Mouse (Mus musculus): ENCODE measurements at regions not wholly inside any gene's neighbourhood (a gene's known extent, or its start where the extent isn't known, plus 50 kb on each side); places are given as distances from the start of the nearest gene placed in this dataset.

GRCm38 (mm10) chr3:119987245-119987852, 203.1 kb upstream of the Ptbp2 start:
- Histone ChIP-seq H3K4me2 (ENCODE audit: low read depth, low read length) (no peak overlapping the region), H3K36me3 (ENCODE audit: control insufficient read depth, insufficient read depth, low read length) (no peaks in the 10 kb centered on the region), H3K27me3 (replicated peaks; ENCODE audit: control insufficient read depth, insufficient read depth, low read length) (no peaks in the 10 kb centered on the region), H3K27ac (ENCODE audit: low read length) (no peak overlapping the region), H3K4me3 (ENCODE audit: low read length) (no peak overlapping the region), H3K9ac (ENCODE audit: low read depth, low read length) (no peak overlapping the region), H3K4me1 (ENCODE audit: control insufficient read depth, insufficient read depth, low read length) (no peaks in the 10 kb centered on the region), H3K9me3 (ENCODE audit: control insufficient read depth, low read length) (no peaks in the 10 kb centered on the region)
- WGBS = 51% methylated on average over 3 of the region's 3 CpGs
- no peak for ATAC-seq

GRCm38 (mm10) chr3:119977349-119977748, 193.1 kb upstream of the Ptbp2 start:
- no peak for ATAC-seq
- no peaks in the 10 kb centered on the region for H3K9me3 ChIP-seq (ENCODE audit: control insufficient read depth, low read length)
- no peak overlapping the region for H3K9ac ChIP-seq (ENCODE audit: low read depth, low read length)
- H3K27ac ChIP-seq (ENCODE audit: low read length) = no peak overlapping the region
- no peaks in the 10 kb centered on the region for H3K4me1 ChIP-seq (ENCODE audit: control insufficient read depth, insufficient read depth, low read length)
- no peak overlapping the region for H3K4me3 ChIP-seq (ENCODE audit: low read length)
- H3K36me3 ChIP-seq (ENCODE audit: control insufficient read depth, insufficient read depth, low read length) = no peaks in the 10 kb centered on the region
- no peak overlapping the region for H3K4me2 ChIP-seq (ENCODE audit: low read depth, low read length)
- whole genome bisulfite sequencing = 96% methylated on average over 1 of the region's 1 CpGs
- no peaks in the 10 kb centered on the region for H3K27me3 ChIP-seq (replicated peaks; ENCODE audit: control insufficient read depth, insufficient read depth, low read length)

- no peak overlapping the region for H3K4me3 ChIP-seq (ENCODE audit: low read length)
- no peaks in the 10 kb centered on the region for H3K4me1 ChIP-seq (ENCODE audit: control insufficient read depth, insufficient read depth, low read length)
- ATAC-seq = no peak
Observed at GRCm38 (mm10) chr3:119976363-119976762, 192.1 kb upstream of the Ptbp2 start.

GRCm38 (mm10) chr3:119958799-119959467, 174.7 kb upstream of the Ptbp2 start:
- no peak overlapping the region for H3K27ac ChIP-seq (ENCODE audit: low read length)
- H3K4me1 ChIP-seq (ENCODE audit: control insufficient read depth, insufficient read depth, low read length) = no peaks in the 10 kb centered on the region
- no peaks in the 10 kb centered on the region for H3K27me3 ChIP-seq (replicated peaks; ENCODE audit: control insufficient read depth, insufficient read depth, low read length)
- no peak overlapping the region for H3K9ac ChIP-seq (ENCODE audit: low read depth, low read length)
- H3K36me3 ChIP-seq (ENCODE audit: control insufficient read depth, insufficient read depth, low read length) = no peaks in the 10 kb centered on the region
- ATAC-seq = no peak
- 35% methylated on average over 5 of the region's 5 CpGs for WGBS
- no peak overlapping the region for H3K4me2 ChIP-seq (ENCODE audit: low read depth, low read length)
- H3K4me3 ChIP-seq (ENCODE audit: low read length) = no peak overlapping the region
- no peaks in the 10 kb centered on the region for H3K9me3 ChIP-seq (ENCODE audit: control insufficient read depth, low read length)

More at GRCm38 (mm10) chr3:119976363-119976762, 192.1 kb upstream of the Ptbp2 start:
- H3K27me3 ChIP-seq (replicated peaks; ENCODE audit: control insufficient read depth, insufficient read depth, low read length) = no peaks in the 10 kb centered on the region
- H3K27ac ChIP-seq (ENCODE audit: low read length) = no peak overlapping the region
- no peak overlapping the region for H3K4me2 ChIP-seq (ENCODE audit: low read depth, low read length)
- WGBS = 69% methylated on average over 3 of the region's 3 CpGs
- no peaks in the 10 kb centered on the region for H3K36me3 ChIP-seq (ENCODE audit: control insufficient read depth, insufficient read depth, low read length)
- no peaks in the 10 kb centered on the region for H3K9me3 ChIP-seq (ENCODE audit: control insufficient read depth, low read length)
- no peak overlapping the region for H3K9ac ChIP-seq (ENCODE audit: low read depth, low read length)

GRCm38 (mm10) chr3:119957529-119957928, 173.3 kb upstream of the Ptbp2 start:
- 73% methylated on average over 8 of the region's 8 CpGs for WGBS
- Histone ChIP-seq H3K27me3 (replicated peaks; ENCODE audit: control insufficient read depth, insufficient read depth, low read length) (no peaks in the 10 kb centered on the region), H3K4me1 (ENCODE audit: control insufficient read depth, insufficient read depth, low read length) (no peaks in the 10 kb centered on the region), H3K27ac (ENCODE audit: low read length) (no peak overlapping the region), H3K9ac (ENCODE audit: low read depth, low read length) (no peak overlapping the region), H3K36me3 (ENCODE audit: control insufficient read depth, insufficient read depth, low read length) (no peaks in the 10 kb centered on the region), H3K9me3 (ENCODE audit: control insufficient read depth, low read length) (no peaks in the 10 kb centered on the region), H3K4me2 (ENCODE audit: low read depth, low read length) (no peak overlapping the region), H3K4me3 (ENCODE audit: low read length) (no peak overlapping the region)
- no peak for ATAC-seq

- Histone ChIP-seq H3K27ac (ENCODE audit: low read length) (no peak overlapping the region), H3K27me3 (replicated peaks; ENCODE audit: control insufficient read depth, insufficient read depth, low read length) (no peaks in the 10 kb centered on the region), H3K4me3 (ENCODE audit: low read length) (no peak overlapping the region), H3K4me2 (ENCODE audit: low read depth, low read length) (no peak overlapping the region), H3K36me3 (ENCODE audit: control insufficient read depth, insufficient read depth, low read length) (no peaks in the 10 kb centered on the region), H3K9ac (ENCODE audit: low read depth, low read length) (no peak overlapping the region), H3K9me3 (ENCODE audit: control insufficient read depth, low read length) (no peaks in the 10 kb centered on the region), H3K4me1 (ENCODE audit: control insufficient read depth, insufficient read depth, low read length) (no peaks in the 10 kb centered on the region)
- 70% methylated on average over 7 of the region's 7 CpGs for WGBS
- no peak for ATAC-seq
Observed at GRCm38 (mm10) chr3:119955745-119956615, 171.7 kb upstream of the Ptbp2 start.

GRCm38 (mm10) chr3:119950721-119951120, 166.5 kb upstream of the Ptbp2 start:
- no peak for ATAC-seq
- Histone ChIP-seq H3K4me3 (ENCODE audit: low read length) (no peak overlapping the region), H3K27ac (ENCODE audit: low read length) (no peak overlapping the region), H3K36me3 (ENCODE audit: control insufficient read depth, insufficient read depth, low read length) (no peaks in the 10 kb centered on the region), H3K27me3 (replicated peaks; ENCODE audit: control insufficient read depth, insufficient read depth, low read length) (no peaks in the 10 kb centered on the region), H3K4me1 (ENCODE audit: control insufficient read depth, insufficient read depth, low read length) (no peaks in the 10 kb centered on the region), H3K4me2 (ENCODE audit: low read depth, low read length) (no peak overlapping the region), H3K9ac (ENCODE audit: low read depth, low read length) (no peak overlapping the region), H3K9me3 (ENCODE audit: control insufficient read depth, low read length) (no peaks in the 10 kb centered on the region)
- 83% methylated on average over 3 of the region's 3 CpGs for WGBS

GRCm38 (mm10) chr3:119950070-119950469, 165.8 kb upstream of the Ptbp2 start:
- no peak overlapping the region for H3K4me2 ChIP-seq (ENCODE audit: low read depth, low read length)
- no peak for ATAC-seq
- H3K27ac ChIP-seq (ENCODE audit: low read length) = no peak overlapping the region
- no peak overlapping the region for H3K4me3 ChIP-seq (ENCODE audit: low read length)
- H3K36me3 ChIP-seq (ENCODE audit: control insufficient read depth, insufficient read depth, low read length) = no peaks in the 10 kb centered on the region
- 88% methylated on average over 2 of the region's 2 CpGs for WGBS
- no peaks in the 10 kb centered on the region for H3K27me3 ChIP-seq (replicated peaks; ENCODE audit: control insufficient read depth, insufficient read depth, low read length)
- no peaks in the 10 kb centered on the region for H3K9me3 ChIP-seq (ENCODE audit: control insufficient read depth, low read length)
- H3K9ac ChIP-seq (ENCODE audit: low read depth, low read length) = no peak overlapping the region
- H3K4me1 ChIP-seq (ENCODE audit: control insufficient read depth, insufficient read depth, low read length) = no peaks in the 10 kb centered on the region

- WGBS = 26% methylated on average over 7 of the region's 7 CpGs
- H3K4me1 ChIP-seq (ENCODE audit: control insufficient read depth, insufficient read depth, low read length) = no peaks in the 10 kb centered on the region
- no peaks in the 10 kb centered on the region for H3K27me3 ChIP-seq (replicated peaks; ENCODE audit: control insufficient read depth, insufficient read depth, low read length)
- no peak for ATAC-seq
- H3K36me3 ChIP-seq (ENCODE audit: control insufficient read depth, insufficient read depth, low read length) = no peaks in the 10 kb centered on the region
- peak overlapping the region; percentile 1 for H3K4me3 ChIP-seq (ENCODE audit: low read length)
- H3K9me3 ChIP-seq (ENCODE audit: control insufficient read depth, low read length) = no peaks in the 10 kb centered on the region
- H3K4me2 ChIP-seq (ENCODE audit: low read depth, low read length) = peak overlapping the region; percentile 31; the same call in 1 of the 2 replicates
- H3K9ac ChIP-seq (ENCODE audit: low read depth, low read length) = no peak overlapping the region
- no peak overlapping the region for H3K27ac ChIP-seq (ENCODE audit: low read length)
Observed at GRCm38 (mm10) chr3:119949620-119950019, 165.4 kb upstream of the Ptbp2 start.
